Mouse (Mus musculus): ENCODE results near the gene Nmral1. TPM values are rescaled to one million over a fixed set of nuclear protein-coding genes. Genes with fewer than 3 reads are reported as not detected.
A peak's percentile ranks its signal among the peaks of the same experiment; 100 is the strongest.

The Nmral1 gene
- polyA plus RNA-seq, 1 experiment from 2014 or later, result 167 TPM

GRCm38 (mm10) chr16:4674091-4674490 is 45.1 kb downstream of the Nmral1 start:
- peaks cover 13% of the 10 kb centered on the region for H3K4me1 ChIP-seq
- H3K9ac ChIP-seq, result no peak overlapping the region
- H3K4me3 ChIP-seq (replicated peaks), result no peak overlapping the region
- 91% methylated on average over 4 of the region's 4 CpGs for WGBS
- H3K36me3 ChIP-seq (replicated peaks), result peaks cover 14% of the 10 kb centered on the region
- no peaks in the 10 kb centered on the region for H3K27me3 ChIP-seq
- no peak overlapping the region for H3K4me2 ChIP-seq
- H3K9me3 ChIP-seq, result no peaks in the 10 kb centered on the region
- ATAC-seq (ENCODE audit: low FRiP score), result no peak
- no peak overlapping the region for H3K27ac ChIP-seq

GRCm38 (mm10) chr16:4670317-4670716 is 48.8 kb downstream of the Nmral1 start:
- 82% methylated on average over 5 of the region's 5 CpGs for WGBS

GRCm38 (mm10) chr16:4667190-4667808 is 51.9 kb downstream of the Nmral1 start:
- Histone ChIP-seq H3K9ac (no peak overlapping the region), H3K4me3 (replicated peaks) (no peak overlapping the region), H3K27ac (no peak overlapping the region), H3K9me3 (no peaks in the 10 kb centered on the region), H3K27me3 (no peaks in the 10 kb centered on the region), H3K4me1 (no peaks in the 10 kb centered on the region), H3K4me2 (no peak overlapping the region), H3K36me3 (replicated peaks) (peaks cover 23% of the 10 kb centered on the region)
- WGBS, result 30% methylated on average over 3 of the region's 3 CpGs
- peak; percentile 72 for ATAC-seq (ENCODE audit: low FRiP score)

More at GRCm38 (mm10) chr16:4670317-4670716, 48.8 kb downstream of the Nmral1 start:
- Histone ChIP-seq H3K27ac (no peak overlapping the region), H3K4me3 (replicated peaks) (no peak overlapping the region), H3K4me1 (no peaks in the 10 kb centered on the region), H3K9me3 (no peaks in the 10 kb centered on the region), H3K36me3 (replicated peaks) (peaks cover 23% of the 10 kb centered on the region), H3K27me3 (no peaks in the 10 kb centered on the region), H3K4me2 (no peak overlapping the region), H3K9ac (no peak overlapping the region)
- no peak for ATAC-seq (ENCODE audit: low FRiP score)

- H3K4me2 ChIP-seq, result no peak overlapping the region
- H3K27me3 ChIP-seq, result no peaks in the 10 kb centered on the region
- WGBS, result 100% methylated on average over 2 of the region's 2 CpGs
- no peaks in the 10 kb centered on the region for H3K9me3 ChIP-seq
- no peak for ATAC-seq (ENCODE audit: low FRiP score)
- H3K4me3 ChIP-seq (replicated peaks), result no peak overlapping the region
- no peak overlapping the region for H3K27ac ChIP-seq
- H3K36me3 ChIP-seq (replicated peaks), result peaks cover 34% of the 10 kb centered on the region
- no peak overlapping the region for H3K9ac ChIP-seq
- no peaks in the 10 kb centered on the region for H3K4me1 ChIP-seq
Measured at GRCm38 (mm10) chr16:4665726-4666125, 53.4 kb downstream of the Nmral1 start.

GRCm38 (mm10) chr16:4663806-4664205 is 55.4 kb downstream of the Nmral1 start:
- 90% methylated on average over 2 of the region's 2 CpGs for WGBS
- H3K9me3 ChIP-seq, result no peaks in the 10 kb centered on the region

GRCm38 (mm10) chr16:4661605-4662004 is 57.6 kb downstream of the Nmral1 start:
- peaks cover 18% of the 10 kb centered on the region for H3K36me3 ChIP-seq (replicated peaks)
- H3K4me3 ChIP-seq (replicated peaks), result no peak overlapping the region
- peaks cover 11% of the 10 kb centered on the region for H3K4me1 ChIP-seq
- no peaks in the 10 kb centered on the region for H3K9me3 ChIP-seq
- WGBS, result 72% methylated on average over 2 of the region's 2 CpGs
- H3K27ac ChIP-seq, result no peak overlapping the region
- H3K27me3 ChIP-seq, result no peaks in the 10 kb centered on the region
- H3K9ac ChIP-seq, result no peak overlapping the region
- ATAC-seq (ENCODE audit: low FRiP score), result no peak
- H3K4me2 ChIP-seq, result no peak overlapping the region

More at GRCm38 (mm10) chr16:4663806-4664205, 55.4 kb downstream of the Nmral1 start:
- no peak for ATAC-seq (ENCODE audit: low FRiP score)
- Histone ChIP-seq H3K36me3 (replicated peaks) (peaks cover 30% of the 10 kb centered on the region), H3K4me1 (peaks cover 6% of the 10 kb centered on the region), H3K27me3 (no peaks in the 10 kb centered on the region), H3K27ac (no peak overlapping the region), H3K9ac (no peak overlapping the region), H3K4me3 (replicated peaks) (no peak overlapping the region), H3K4me2 (no peak overlapping the region)

Other genes with a start within 250 kb of the Nmral1 start
- 27.6 and 30.7 TPM in 2 replicates for gene Srl, start 177.5 kb downstream of the Nmral1 start, polyA plus RNA-seq (2016; fragmentation: Nextera tagmentation; extraction: Ambion mirVana)
- 20.9 and 22.6 TPM in 2 replicates for gene Tfap4, start 159.5 kb downstream of the Nmral1 start, polyA plus RNA-seq (2016; fragmentation: Nextera tagmentation; extraction: Ambion mirVana)
- 22.0 and 26.6 TPM in 2 replicates for gene Glis2, start 124.6 kb downstream of the Nmral1 start, polyA plus RNA-seq (2016; fragmentation: Nextera tagmentation; extraction: Ambion mirVana)
- gene Pam16, start 94.4 kb downstream of the Nmral1 start, polyA plus RNA-seq (2016; fragmentation: Nextera tagmentation; extraction: Ambion mirVana), result 114 TPM in 2 replicates
- gene Vasn, start 79.4 kb downstream of the Nmral1 start, polyA plus RNA-seq (2016; fragmentation: Nextera tagmentation; extraction: Ambion mirVana), result 5.2 and 6.8 TPM in 2 replicates
- gene Dnaja3, start 79.4 kb downstream of the Nmral1 start, polyA plus RNA-seq (2016; fragmentation: Nextera tagmentation; extraction: Ambion mirVana), result 51.4 and 58.0 TPM in 2 replicates
- gene Coro7, start 39.6 kb downstream of the Nmral1 start, polyA plus RNA-seq (2016; fragmentation: Nextera tagmentation; extraction: Ambion mirVana), result 13.5 and 18.5 TPM in 2 replicates
- gene Hmox2, start 7.0 kb upstream of the Nmral1 start, polyA plus RNA-seq (2016; fragmentation: Nextera tagmentation; extraction: Ambion mirVana), result 70.7 and 73.5 TPM in 2 replicates
- gene Cdip1, start 70.9 kb upstream of the Nmral1 start, polyA plus RNA-seq (2016; fragmentation: Nextera tagmentation; extraction: Ambion mirVana), result 96.5 and 97.1 TPM in 2 replicates
- gene 4930562C15Rik, start 116.1 kb upstream of the Nmral1 start, polyA plus RNA-seq (2016; fragmentation: Nextera tagmentation; extraction: Ambion mirVana), result 0.44 and 0.54 TPM in 2 replicates
- gene Ubald1, start 161.0 kb upstream of the Nmral1 start, polyA plus RNA-seq (2016; fragmentation: Nextera tagmentation; extraction: Ambion mirVana), result 23.8 and 27.2 TPM in 2 replicates
- 80.2 and 85.1 TPM in 2 replicates for gene Mgrn1, start 166.9 kb upstream of the Nmral1 start, polyA plus RNA-seq (2016; fragmentation: Nextera tagmentation; extraction: Ambion mirVana)
- gene Nudt16l1, start 219.4 kb upstream of the Nmral1 start, polyA plus RNA-seq (2016; fragmentation: Nextera tagmentation; extraction: Ambion mirVana), result 124 and 125 TPM in 2 replicates
- gene Anks3, start 244.8 kb upstream of the Nmral1 start, polyA plus RNA-seq (2016; fragmentation: Nextera tagmentation; extraction: Ambion mirVana), result 53.3 and 58.4 TPM in 2 replicates

All from forebrain, embryonic 12.5 days (tissue).